Mouse (Mus musculus) ES-E14 (cell line): Measurements from ENCODE around the gene Gipc2.

ENCODE experiments used
- CHD2 ChIP-seq: IDR thresholded peaks from 2 replicates; pipeline ENCODE4 v1.6.1; 2014; ENCODE audit warnings: mild to moderate bottlenecking, low read depth, low read length, inconsistent platforms
- HCFC1 ChIP-seq: IDR thresholded peaks from 2 replicates; pipeline ENCODE4 v1.6.1; 2012; ENCODE audit warnings: low read length, inconsistent platforms, borderline replicate concordance; ENCODE audit not compliant: insufficient read depth
- MAFK ChIP-seq: IDR thresholded peaks from 2 replicates; pipeline ENCODE4 v1.6.1; 2014; ENCODE audit warnings: mild to moderate bottlenecking, low read depth, low read length, inconsistent platforms; ENCODE audit not compliant: insufficient read depth
- ZC3H11A ChIP-seq: IDR thresholded peaks from 2 replicates; pipeline ENCODE4 v1.6.1; 2012; ENCODE audit warnings: low read depth, mild to moderate bottlenecking, inconsistent platforms, low read length, borderline replicate concordance

DNA sequence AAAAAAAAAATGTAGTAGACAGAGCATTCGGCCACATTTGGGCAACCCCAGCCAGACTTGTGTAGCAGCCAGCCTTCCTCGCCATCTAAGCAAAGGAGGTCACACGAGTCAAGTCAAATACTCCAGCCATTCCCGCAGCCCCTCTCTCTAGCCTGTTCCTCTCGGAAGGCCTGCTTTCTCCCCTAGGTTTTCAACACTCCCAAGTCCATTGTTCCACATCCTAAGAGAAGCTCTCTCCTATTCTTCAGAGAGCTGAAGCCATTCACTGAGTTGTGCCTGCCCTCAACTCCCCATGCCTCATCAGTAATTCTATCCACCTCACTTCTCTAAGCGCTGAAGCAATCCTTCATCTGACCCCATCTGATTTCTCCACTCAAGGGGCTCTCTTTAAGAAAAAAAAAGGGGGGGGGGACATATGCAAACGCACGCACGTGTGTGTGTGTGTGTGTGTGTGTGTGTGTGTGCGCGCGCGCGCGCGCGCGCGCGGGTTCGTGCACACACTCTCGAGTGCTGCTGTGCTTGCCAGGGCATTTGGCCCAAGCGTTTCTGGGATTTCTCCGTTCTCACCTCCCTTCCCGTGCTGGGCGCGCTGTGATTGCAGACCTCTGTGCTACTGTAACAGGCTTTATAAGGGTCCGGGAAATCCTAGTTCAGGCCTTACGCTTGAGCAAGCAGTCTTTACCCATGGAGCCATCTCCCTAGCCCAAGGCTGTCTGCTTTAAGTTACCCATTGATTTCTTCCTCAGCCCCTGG is 845 bp upstream of the Gipc2 start:
- TF ChIP-seq HCFC1 (no peak), ZC3H11A (no peak), CHD2 (no peak), MAFK (no peak)
